ENCODE assay signal across 7 mouse cellular contexts in genomic region chr1:151343571-151344282, GRCm38 (mm10). TPM values are rescaled to one million over a fixed set of nuclear protein-coding genes. Genes with fewer than 3 reads are reported as not detected.
DNase-seq lines count a peak whose midpoint lies in the region; ATAC-seq and TF ChIP-seq lines count a peak whose summit lies in the region.

No protein-coding gene starts in this region.

- peak; percentile 72 for DNase-seq in CH12.LX (ENCODE audit: extremely low read depth)
- DNase-seq in ZHBTc4 (ENCODE audit: low read depth, low spot score) = peak; percentile 58
- peak; percentile 36 for DNase-seq in retina, postnatal 1 day
- no peak for DNase-seq in frontal cortex, postnatal 25 days (ENCODE audit: low spot score in 2 of 2)

- H3K9me3 ChIP-seq in CH12.LX (replicated peaks; ENCODE audit: low read length) = no peaks in the 10 kb centered on the region
- no peaks in the 10 kb centered on the region for H3K9me3 ChIP-seq in intestine, embryonic 15.5 days
- no peaks in the 10 kb centered on the region for H3K9me3 ChIP-seq in lung, embryonic 15.5 days

- TF ChIP-seq RAD21 in CH12.LX (IDR thresholded peaks at IDR 0.05; ENCODE audit: low read depth, low read length) = peak; percentile 44

- H3K79me2 ChIP-seq in CH12.LX (replicated peaks; ENCODE audit: control insufficient read depth, extremely low read depth, insufficient read depth, poor library complexity, severe bottlenecking) = peaks cover 38% of the 10 kb centered on the region

- H3K27me3 ChIP-seq in CH12.LX (replicated peaks) = no peaks in the 10 kb centered on the region
- no peaks in the 10 kb centered on the region for H3K27me3 ChIP-seq in intestine, embryonic 15.5 days (replicated peaks)
- H3K27me3 ChIP-seq in lung, embryonic 15.5 days = no peaks in the 10 kb centered on the region

- dilution Hi-C loops in CH12.LX (cut with MboI; ENCODE audit: extremely low pct_ligation_motif_present, extremely low pct_unique_long_range_greater_than_20kb, low sequenced_read_pairs) = no loop called here

- no peak; the same call in 1 of the 2 replicates for TF ChIP-seq POLR2A in CH12.LX (IDR thresholded peaks at IDR 0.05; ENCODE audit: low read depth, low read length)
- TF ChIP-seq POLR2A in embryonic fibroblast, embryonic 13.5 days (IDR thresholded peaks at IDR 0.05; ENCODE audit: low read depth, low read length) = no peak; the same call in 1 of the 2 replicates

- peaks cover 3 to 41% of the 10 kb centered on the region in 2 experiments; a peak in 3 of 4 replicates for H3K4me1 ChIP-seq in CH12.LX (ENCODE audit: control insufficient read depth in 1 of 2, insufficient read depth in 2 of 2)
- peaks cover 4% of the 10 kb centered on the region for H3K4me1 ChIP-seq in embryonic fibroblast, embryonic 13.5 days (ENCODE audit: control insufficient read depth, insufficient read depth, low read length)
- peaks cover 9% of the 10 kb centered on the region; the same call in 1 of the 2 replicates for H3K4me1 ChIP-seq in intestine, embryonic 15.5 days (replicated peaks)
- peaks cover 50% of the 10 kb centered on the region for H3K4me1 ChIP-seq in lung, embryonic 15.5 days

- in situ Hi-C loops in CH12.LX (cut with MboI; ENCODE audit: low pct_ligation_motif_present, low pct_unique_long_range_greater_than_20kb, low sequenced_read_pairs) = loop anchor here (5.0 to 10.0 kb wide), 2 partner anchors 91 to 259 kb away; no protein-coding TSS in a partner anchor

- peak overlapping the region; percentile 88 for H3K9ac ChIP-seq in CH12.LX (ENCODE audit: insufficient read depth, low read depth)
- H3K9ac ChIP-seq in intestine, embryonic 15.5 days = peak overlapping the region; percentile 45
- peak overlapping the region; percentile 57 for H3K9ac ChIP-seq in lung, embryonic 15.5 days

- peak overlapping the region; percentile 87 for H3K27ac ChIP-seq in CH12.LX (ENCODE audit: insufficient read depth, low read depth)
- no peak overlapping the region for H3K27ac ChIP-seq in embryonic fibroblast, embryonic 13.5 days (ENCODE audit: insufficient read depth, low read length)
- peak overlapping the region; percentile 87 for H3K27ac ChIP-seq in intestine, embryonic 15.5 days
- peak overlapping the region; percentile 86 for H3K27ac ChIP-seq in lung, embryonic 15.5 days

- TF ChIP-seq EP300 in CH12.LX (IDR thresholded peaks at IDR 0.05; ENCODE audit: low read length) = 0 out of 2 replicates have a peak, but pooled peaks have one; percentile 29

- H3K4me2 ChIP-seq in CH12.LX (ENCODE audit: insufficient read depth, low read depth, poor library complexity, severe bottlenecking) = peak overlapping the region; percentile 57
- H3K4me2 ChIP-seq in intestine, embryonic 15.5 days (replicated peaks) = peak overlapping the region; percentile 71
- H3K4me2 ChIP-seq in lung, embryonic 15.5 days = peak overlapping the region; percentile 90

- peaks cover 0 to 3% of the 10 kb centered on the region in 2 experiments for H3K36me3 ChIP-seq in CH12.LX (replicated peaks in 1 of 2; ENCODE audit: control insufficient read depth in 1 of 2, insufficient read depth in 1 of 2, low read length in 1 of 2)
- H3K36me3 ChIP-seq in intestine, embryonic 15.5 days = no peaks in the 10 kb centered on the region
- no peaks in the 10 kb centered on the region for H3K36me3 ChIP-seq in lung, embryonic 15.5 days

- no peak for ATAC-seq in intestine, embryonic 15.5 days
- ATAC-seq in lung, embryonic 15.5 days (ENCODE audit: borderline replicate concordance, extremely low read depth, low FRiP score, low TSS enrichment) = no peak; the same call in 1 of the 2 replicates

- peak in 1 of 2 experiments; percentile 58; a peak in 2 of 4 replicates for TF ChIP-seq CTCF in CH12.LX (conservative IDR thresholded peaks at IDR 0.05 in 1 of 2, IDR thresholded peaks at IDR 0.05 in 1 of 2; ENCODE audit: low read depth in 2 of 2, low read length in 2 of 2)
- TF ChIP-seq CTCF in embryonic fibroblast, embryonic 13.5 days (IDR thresholded peaks at IDR 0.05; ENCODE audit: borderline replicate concordance, insufficient read depth, low read length) = no peak

- WGBS in intestine, embryonic 15.5 days = 2% methylated on average over 17 of the region's 17 CpGs
- 2% methylated on average over 17 of the region's 17 CpGs for WGBS in lung, embryonic 15.5 days

- peak overlapping the region; percentile 60 to 95 (median 84) for H3K4me3 ChIP-seq in CH12.LX (replicated peaks in 1 of 3; ENCODE audit: low read depth in 2 of 3, low read length in 2 of 3, poor library complexity in 1 of 3)
- peak overlapping the region; percentile 60 for H3K4me3 ChIP-seq in embryonic fibroblast, embryonic 13.5 days (ENCODE audit: insufficient read depth, low read length)
- peak overlapping the region; percentile 82 for H3K4me3 ChIP-seq in intestine, embryonic 15.5 days (replicated peaks)
- H3K4me3 ChIP-seq in lung, embryonic 15.5 days = peak overlapping the region; percentile 89

TF ChIP-seq in CH12.LX, 34 proteins besides CTCF, POLR2A, EP300 and RAD21:
- peak; percentile 82; the same call in 1 of the 2 replicates for TF ChIP-seq CHD1 (IDR thresholded peaks at IDR 0.05; ENCODE audit: low read depth, low read length)
- no peak for TF ChIP-seq USF1 (IDR thresholded peaks at IDR 0.05; ENCODE audit: low read depth, low read length)
- no peak; the same call in 1 of the 2 replicates for TF ChIP-seq MAZ (IDR thresholded peaks at IDR 0.05; ENCODE audit: low read depth, low read length)
- TF ChIP-seq ZNF384 (IDR thresholded peaks at IDR 0.05; ENCODE audit: low read depth, low read length) = peak; percentile 94
- no peak; the same call in 1 of the 2 replicates for TF ChIP-seq POLR2AphosphoS2 (IDR thresholded peaks at IDR 0.05; ENCODE audit: low read depth, low read length)
- no peak for TF ChIP-seq ZKSCAN1 (IDR thresholded peaks at IDR 0.05; ENCODE audit: borderline replicate concordance, low read depth, low read length)
- TF ChIP-seq TBP (conservative IDR thresholded peaks at IDR 0.05; ENCODE audit: low read depth, low read length) = no peak
- TF ChIP-seq IRF4 (IDR thresholded peaks at IDR 0.05; ENCODE audit: low read depth, low read length) = peak; percentile 38
- TF ChIP-seq CHD2 (IDR thresholded peaks at IDR 0.05; ENCODE audit: low read length) = no peak
- 0 out of 2 replicates have a peak, but pooled peaks have one; percentile 11 for TF ChIP-seq KAT2A (IDR thresholded peaks at IDR 0.05; ENCODE audit: insufficient replicate concordance, low read length)
- TF ChIP-seq ELF1 (IDR thresholded peaks at IDR 0.05; ENCODE audit: low read depth, low read length) = no peak; the same call in 1 of the 2 replicates
- TF ChIP-seq HCFC1 (IDR thresholded peaks at IDR 0.05; ENCODE audit: low read depth, low read length) = no peak
- peak; percentile 17; the same call in 1 of the 2 replicates for TF ChIP-seq ETS1 (conservative IDR thresholded peaks at IDR 0.05; ENCODE audit: low read depth, low read length)
- TF ChIP-seq TCF12 (IDR thresholded peaks at IDR 0.05; ENCODE audit: low read depth, low read length) = no peak
- peak; percentile 82 for TF ChIP-seq MYC (IDR thresholded peaks at IDR 0.05; ENCODE audit: low read depth, low read length)
- TF ChIP-seq MAX (IDR thresholded peaks at IDR 0.05; ENCODE audit: low read length) = peak; percentile 70; the same call in 1 of the 2 replicates
- no peak for TF ChIP-seq USF2 (conservative IDR thresholded peaks at IDR 0.05; ENCODE audit: low read depth, low read length)
- TF ChIP-seq JUND (conservative IDR thresholded peaks at IDR 0.05; ENCODE audit: low read depth, low read length) = no peak
- TF ChIP-seq SIN3A (IDR thresholded peaks at IDR 0.05; ENCODE audit: low read length) = peak; percentile 44; the same call in 1 of the 2 replicates
- TF ChIP-seq MXI1 (IDR thresholded peaks at IDR 0.05; ENCODE audit: low read depth, low read length) = peak; percentile 48
- no peak; the same call in 1 of the 2 replicates for TF ChIP-seq NELFE (IDR thresholded peaks at IDR 0.05; ENCODE audit: low read depth, low read length)
- no peak for TF ChIP-seq JUN (IDR thresholded peaks at IDR 0.05; ENCODE audit: insufficient read depth, low read depth, low read length)
- no peak for TF ChIP-seq MEF2A (IDR thresholded peaks at IDR 0.05; ENCODE audit: borderline replicate concordance, low read depth, low read length)
- peak; percentile 42; the same call in 1 of the 2 replicates for TF ChIP-seq BHLHE40 (IDR thresholded peaks at IDR 0.05; ENCODE audit: low read depth, low read length)
- TF ChIP-seq SMC3 (IDR thresholded peaks at IDR 0.05; ENCODE audit: low read depth, low read length) = no peak; the same call in 1 of the 2 replicates
- TF ChIP-seq NRF1 (IDR thresholded peaks at IDR 0.05; ENCODE audit: low read depth, low read length) = no peak
- TF ChIP-seq GABPA (IDR thresholded peaks at IDR 0.05; ENCODE audit: insufficient replicate concordance, low read depth, low read length) = no peak
- no peak for TF ChIP-seq UBTF (IDR thresholded peaks at IDR 0.05; ENCODE audit: low read depth, low read length)
- TF ChIP-seq PAX5 (IDR thresholded peaks at IDR 0.05; ENCODE audit: low read length) = no peak
- no peak for TF ChIP-seq MAFK (IDR thresholded peaks at IDR 0.05; ENCODE audit: insufficient replicate concordance, low read length)
- no peak for TF ChIP-seq RCOR1 (conservative IDR thresholded peaks at IDR 0.05; ENCODE audit: low read depth, low read length)
- TF ChIP-seq E2F4 (IDR thresholded peaks at IDR 0.05; ENCODE audit: insufficient replicate concordance, low read depth, low read length) = no peak
- TF ChIP-seq ZC3H11A (IDR thresholded peaks at IDR 0.05; ENCODE audit: low read depth, low read length) = no peak
- TF ChIP-seq ZMIZ1 (IDR thresholded peaks at IDR 0.05; ENCODE audit: low read depth, low read length) = no peak

RNA-seq across cellular contexts. Expression of gene Ivns1abp, which starts 0.6 kb away (rescaled TPM):
- total RNA-seq in CH12.LX (2012; rRNA removed) = 77.6 and 88.1 TPM in 2 replicates
- total RNA-seq in CH12.LX (2014; rRNA removed) = 197 and 234 TPM in 2 replicates
- 212 and 216 TPM in 2 replicates for polyA plus RNA-seq in CH12.LX (2012; ENCODE audit: insufficient read length, low read depth)
- polyA plus RNA-seq in embryonic fibroblast, embryonic 13.5 days (2011; ENCODE audit: insufficient read length, low read depth, missing spikeins) = 91.0 and 105 TPM in 2 replicates
- polyA plus RNA-seq in intestine, embryonic 15.5 days (2015; fragmentation: Nextera tagmentation; extraction: Ambion mirVana) = 313 and 339 TPM in 2 replicates
- polyA plus RNA-seq in lung, embryonic 15.5 days (2015; fragmentation: Nextera tagmentation; extraction: Ambion mirVana) = 236 and 242 TPM in 2 replicates

Comparison
In these comparisons a context has a peak if more than half of its experiments do, and no peak if none do; other contexts are left out.
1. DNase-seq: peak in CH12.LX (single experiment), ZHBTc4 (single experiment) and retina, postnatal 1 day (single experiment); none in frontal cortex, postnatal 25 days (0 of 2).
2. Peak in every context shown above with its lines, with median percentiles within 50 percentile points of each other: H3K4me2 ChIP-seq, H3K4me3 ChIP-seq and H3K9ac ChIP-seq.